Mouse (Mus musculus): ENCODE data around the gene Galk1.

Gene Galk1

GRCm38 (mm10) chr11:116012262-116012947 is at the start of gene Galk1:
Galk1 (minus strand) TSS chr11:116012719.
- DNase-seq (ENCODE audit: low spot score in 2 of 2) = peak; percentile 87 to 91

GRCm38 (mm10) chr11:116061641-116062415 is 49.3 kb upstream of the Galk1 start:
- no peak for DNase-seq (ENCODE audit: low spot score in 2 of 2)

- DNase-seq (ENCODE audit: low spot score in 2 of 2) = no peak
Measured at GRCm38 (mm10) chr11:116060596-116060995, 48.1 kb upstream of the Galk1 start.

- DNase-seq (ENCODE audit: low spot score in 2 of 2) = no peak
Measured at GRCm38 (mm10) chr11:116059691-116060025, 47.1 kb upstream of the Galk1 start.

GRCm38 (mm10) chr11:116058868-116059690 is 46.6 kb upstream of the Galk1 start:
- DNase-seq (ENCODE audit: low spot score in 2 of 2) = no peak

- DNase-seq (ENCODE audit: low spot score in 2 of 2) = no peak
Measured at GRCm38 (mm10) chr11:116058022-116058614, 45.6 kb upstream of the Galk1 start.

- DNase-seq (ENCODE audit: low spot score in 2 of 2) = peak in 1 of 2 experiments; percentile 42
Measured at GRCm38 (mm10) chr11:116057237-116057881, 44.8 kb upstream of the Galk1 start.

- no peak for DNase-seq (ENCODE audit: low spot score in 2 of 2)
Measured at GRCm38 (mm10) chr11:116055873-116056272, 43.4 kb upstream of the Galk1 start.

GRCm38 (mm10) chr11:116053510-116054229 is 41.2 kb upstream of the Galk1 start:
- DNase-seq (ENCODE audit: low spot score in 2 of 2) = no peak

GRCm38 (mm10) chr11:116050196-116050595 is 37.7 kb upstream of the Galk1 start:
- no peak for DNase-seq (ENCODE audit: low spot score in 2 of 2)

- DNase-seq (ENCODE audit: low spot score in 2 of 2) = no peak
Measured at GRCm38 (mm10) chr11:116049610-116050009, 37.1 kb upstream of the Galk1 start.

GRCm38 (mm10) chr11:116045173-116045572 is 32.7 kb upstream of the Galk1 start:
- DNase-seq (ENCODE audit: low spot score in 2 of 2) = no peak

- DNase-seq (ENCODE audit: low spot score in 2 of 2) = no peak
Measured at GRCm38 (mm10) chr11:116043286-116043685, 30.8 kb upstream of the Galk1 start.

GRCm38 (mm10) chr11:116042372-116043138 is 30.0 kb upstream of the Galk1 start:
- DNase-seq (ENCODE audit: low spot score in 2 of 2) = no peak

- no peak for DNase-seq (ENCODE audit: low spot score in 2 of 2)
Measured at GRCm38 (mm10) chr11:116041833-116042232, 29.3 kb upstream of the Galk1 start.

- DNase-seq (ENCODE audit: low spot score in 2 of 2) = no peak
Measured at GRCm38 (mm10) chr11:116040593-116040992, 28.1 kb upstream of the Galk1 start.

- no peak for DNase-seq (ENCODE audit: low spot score in 2 of 2)
Measured at GRCm38 (mm10) chr11:116037826-116038225, 25.3 kb upstream of the Galk1 start.

GRCm38 (mm10) chr11:116036671-116037070 is 24.2 kb upstream of the Galk1 start:
- DNase-seq (ENCODE audit: low spot score in 2 of 2) = no peak

GRCm38 (mm10) chr11:116034584-116034983 is 22.1 kb upstream of the Galk1 start:
- no peak for DNase-seq (ENCODE audit: low spot score in 2 of 2)

Measured in spleen, postnatal 4 days (tissue).